Mouse (Mus musculus) left cerebral cortex, postnatal 4 days (tissue): ENCODE data around the gene Cwf19l1. TPM values are rescaled to one million over a fixed set of nuclear protein-coding genes. Genes with fewer than 3 reads are reported as not detected.
A peak's percentile ranks its signal among the peaks of the same experiment; 100 is the strongest.
"Not testable (repeated sequence)": the region's sequence is repeated elsewhere in the genome, so short reads cannot be mapped to it uniquely, and the experiment has no call there.

Experiments used
- DNase-seq: peaks from one replicate; pipeline ENCODE4 v3.0.0-alpha.2; 2022
- intact Hi-C: fragments of 180-260 bp; cut with DNase I; formaldehyde crosslinking; loops from one replicate; pipeline ENCODE4 v1.15.1; 2025
- total RNA-seq, 2 experiments: library from RNA; stranded (reverse); gene quantifications; 2 replicates each; pipeline ENCODE4 v1.2.3; 2021

Cwf19l1 gene
- total RNA-seq, 2 experiments from 2014 or later = 21.7 to 24.4 TPM

DNA sequence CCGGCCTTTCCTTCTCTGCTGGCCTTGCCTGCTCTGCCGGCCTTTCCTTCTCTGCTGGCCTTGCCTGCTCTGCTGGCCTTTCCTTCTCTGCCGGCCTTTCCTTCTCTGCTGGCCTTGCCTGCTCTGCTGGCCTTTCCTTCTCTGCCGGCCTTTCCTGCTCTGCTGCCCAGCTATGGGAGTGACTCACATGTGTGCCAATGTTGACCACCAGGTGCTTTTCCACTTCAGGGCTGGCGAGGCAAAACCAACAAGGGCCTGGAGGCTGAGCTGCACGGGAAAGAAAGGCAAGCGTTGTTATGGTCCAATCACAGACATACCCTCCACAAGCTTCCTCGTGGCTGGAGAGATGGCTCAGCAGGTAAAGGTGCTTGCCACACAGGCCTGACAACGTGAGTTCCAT lies 15.0 kb downstream of the Cwf19l1 start:
- intact Hi-C loops, DNase-seq: not testable (repeated sequence)

DNA sequence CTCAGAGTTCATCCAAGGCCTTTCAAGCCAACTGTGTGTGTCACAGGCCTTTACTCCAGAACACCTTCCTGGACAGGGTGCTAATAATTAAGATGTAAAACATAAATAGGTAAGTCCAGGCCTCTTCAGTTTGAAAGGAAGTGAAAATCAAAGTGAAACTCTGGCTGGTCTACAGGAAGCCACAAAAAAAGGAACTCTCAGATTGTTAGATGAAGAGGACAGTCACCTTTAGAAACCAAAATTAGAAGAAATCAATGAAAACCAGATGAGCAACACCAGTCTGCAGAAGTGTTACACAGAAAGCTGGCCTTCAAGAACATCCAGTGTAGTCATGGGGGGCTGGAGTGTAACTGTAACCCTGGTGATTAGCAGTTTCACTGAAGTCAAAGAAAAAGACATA lies 17.9 kb downstream of the Cwf19l1 start:
- intact Hi-C loops = no loop called here
- no peak for DNase-seq

DNA sequence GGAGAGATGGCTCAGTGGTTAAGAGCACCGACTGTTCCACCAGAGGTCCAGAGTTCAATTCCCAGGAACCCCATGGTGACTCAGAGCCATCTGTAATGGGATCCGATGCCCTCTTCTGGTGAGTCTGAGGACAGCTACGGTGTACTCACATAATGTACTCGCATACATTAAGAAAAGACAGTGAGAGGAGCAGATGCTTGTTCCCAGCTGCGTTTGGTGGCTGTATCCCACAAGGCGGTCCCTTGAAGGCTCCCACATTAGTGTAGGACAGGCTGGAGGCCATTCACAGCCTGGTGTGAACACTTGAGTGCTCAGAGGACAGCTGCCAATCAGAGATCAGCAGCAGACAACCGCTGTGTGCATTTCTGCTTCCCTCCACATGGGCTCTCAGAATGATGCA lies 24.0 kb downstream of the Cwf19l1 start:
- intact Hi-C loops = no loop called here
- DNase-seq = peak; percentile 2

DNA sequence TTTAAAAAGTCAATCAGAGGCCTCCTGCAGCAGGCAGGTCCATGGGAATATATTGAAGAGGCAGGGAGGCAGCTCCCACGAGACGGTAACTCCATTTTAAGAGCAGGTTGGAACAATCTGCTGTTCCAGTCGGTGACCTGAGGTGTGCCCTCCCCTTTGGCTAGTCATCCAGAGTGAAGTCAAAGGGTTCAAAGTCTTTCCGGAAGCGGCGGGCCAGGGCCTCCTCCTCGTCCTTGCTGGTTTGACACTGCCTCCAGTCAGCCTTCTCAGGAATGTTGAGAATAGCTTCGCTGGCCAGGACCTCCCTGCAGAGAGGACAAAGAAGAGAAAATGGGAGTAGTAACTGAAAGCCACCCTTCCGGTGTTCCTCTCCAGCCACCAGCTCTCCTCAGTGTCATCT lies 25.3 kb downstream of the Cwf19l1 start:
- no peak for DNase-seq
- intact Hi-C loops = no loop called here

DNA sequence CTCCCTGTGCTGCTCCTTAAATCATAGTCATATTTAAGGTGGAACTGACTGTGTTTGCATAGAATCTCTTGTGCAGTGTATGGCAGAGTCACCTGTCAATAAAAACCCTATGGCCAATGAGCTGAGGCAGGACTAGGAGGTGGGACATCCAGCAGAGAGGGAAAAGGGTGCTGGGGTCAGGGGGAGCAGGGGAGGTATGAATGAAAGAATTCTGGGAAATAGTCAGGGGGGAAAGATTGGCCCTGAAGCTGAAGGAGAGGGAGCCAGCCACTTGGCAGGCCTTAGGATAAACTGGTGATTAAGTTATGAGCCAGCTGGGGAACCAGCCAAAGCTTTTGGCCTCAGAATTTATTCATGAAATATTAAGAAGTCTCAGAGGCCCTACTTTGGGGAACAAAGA lies 26.7 kb downstream of the Cwf19l1 start:
- intact Hi-C loops = no loop called here
- DNase-seq = peak; percentile 14

DNA sequence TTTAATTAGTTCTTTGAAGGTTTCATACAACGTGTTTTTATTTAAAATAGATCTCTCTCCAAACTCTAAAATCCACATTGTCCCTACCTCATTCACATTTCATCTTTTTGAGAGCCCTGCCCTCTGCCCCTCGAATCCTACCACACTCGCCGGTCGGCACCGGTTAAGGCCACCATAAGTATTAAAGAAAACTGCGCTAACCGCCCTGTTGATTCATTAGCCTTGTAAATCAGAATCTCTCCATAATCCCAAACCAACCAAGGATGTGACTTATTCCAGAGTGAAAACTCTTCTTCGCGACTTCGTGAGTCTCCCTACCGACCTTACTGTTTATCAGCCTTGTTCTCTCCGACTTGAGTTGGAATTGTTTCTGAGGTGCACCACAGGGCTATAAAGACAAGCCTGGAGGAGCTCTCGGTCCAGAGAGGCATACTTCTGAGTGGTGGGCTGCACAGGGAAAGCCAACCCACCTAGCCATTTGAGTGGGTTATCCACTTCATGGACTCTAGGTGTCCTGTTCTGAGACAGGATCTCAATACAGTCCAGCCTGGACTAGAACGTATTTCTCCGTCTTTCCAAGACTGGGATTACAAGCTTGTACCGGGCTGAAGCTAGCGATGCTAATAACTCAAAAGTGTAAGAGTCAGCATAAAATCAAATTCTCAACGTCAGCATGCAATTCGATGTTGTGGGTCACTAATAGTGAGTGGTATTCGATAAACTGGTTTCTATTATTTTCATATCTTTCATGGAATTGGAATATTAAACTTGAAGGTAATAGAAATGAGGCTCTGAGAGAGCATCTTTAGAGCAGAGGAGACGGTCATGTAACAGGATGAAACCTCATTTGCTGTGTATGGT lies 27.8 kb downstream of the Cwf19l1 start:
- DNase-seq = no peak
- intact Hi-C loops = no loop called here

DNA sequence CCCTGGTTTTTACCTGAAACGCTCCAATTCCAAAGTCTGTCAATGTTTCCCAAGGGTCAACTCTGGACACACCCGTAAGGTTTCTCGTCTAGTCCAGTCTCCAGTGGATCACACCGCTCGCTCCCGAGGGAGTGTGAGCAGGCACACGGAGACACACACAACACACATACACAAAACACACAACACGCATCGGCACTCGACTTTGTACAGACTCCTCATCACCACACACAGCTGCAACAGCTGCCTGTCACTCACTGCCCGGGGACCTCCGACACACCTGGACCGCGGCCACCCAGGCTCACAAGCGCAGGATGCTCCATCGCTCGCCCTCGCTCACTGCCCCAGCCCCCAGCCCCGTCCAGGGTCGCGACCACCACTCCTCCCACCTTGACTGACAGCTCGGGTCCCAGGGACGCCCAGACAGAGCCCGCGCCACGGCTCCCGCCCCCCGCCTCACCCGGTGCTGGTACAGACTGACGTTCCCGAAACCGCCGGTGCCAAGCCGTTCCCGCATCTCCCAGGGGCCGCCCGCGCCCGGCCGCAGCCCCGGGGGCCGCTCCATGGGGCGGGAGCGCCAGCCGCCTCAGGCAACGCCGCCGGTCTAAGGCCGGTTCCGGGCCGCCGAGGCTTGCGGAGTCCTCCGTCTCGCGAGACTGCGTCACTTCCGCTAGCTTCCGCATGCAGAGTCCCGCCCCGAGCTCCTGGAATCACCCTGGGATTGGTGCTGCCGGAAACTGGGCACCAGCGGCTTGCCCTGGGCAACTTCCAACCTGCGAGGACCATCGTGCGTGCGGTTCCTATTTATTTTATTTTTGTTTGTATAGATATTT lies 28.6 kb downstream of the Cwf19l1 start, which contains the start of gene Chuk:
Gene Chuk (minus strand): TSS at position 650 of the 830 bp plus-strand sequence.
- intact Hi-C loops = no loop called here
- peak; percentile 96 for DNase-seq

DNA sequence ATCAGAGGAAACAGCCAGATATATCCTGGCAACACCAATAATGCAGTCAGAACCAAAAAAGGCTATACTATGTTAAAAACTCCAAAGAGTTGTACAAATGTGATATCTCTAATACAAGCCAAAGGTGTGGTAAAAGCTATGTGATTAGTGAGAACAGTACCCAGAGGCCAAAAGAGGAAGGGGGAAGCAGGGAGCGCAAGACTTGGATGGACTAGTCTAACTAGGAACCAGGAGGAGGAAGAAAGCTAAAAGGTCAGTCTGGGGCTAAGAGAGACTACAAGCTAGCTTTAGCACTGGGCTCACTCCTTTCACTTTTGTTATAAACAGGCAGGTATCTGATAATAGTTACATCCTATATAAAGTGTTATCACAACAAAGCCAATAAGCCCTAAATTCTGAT lies 31.3 kb downstream of the Cwf19l1 start:
- intact Hi-C loops = no loop called here
- no peak for DNase-seq

DNA sequence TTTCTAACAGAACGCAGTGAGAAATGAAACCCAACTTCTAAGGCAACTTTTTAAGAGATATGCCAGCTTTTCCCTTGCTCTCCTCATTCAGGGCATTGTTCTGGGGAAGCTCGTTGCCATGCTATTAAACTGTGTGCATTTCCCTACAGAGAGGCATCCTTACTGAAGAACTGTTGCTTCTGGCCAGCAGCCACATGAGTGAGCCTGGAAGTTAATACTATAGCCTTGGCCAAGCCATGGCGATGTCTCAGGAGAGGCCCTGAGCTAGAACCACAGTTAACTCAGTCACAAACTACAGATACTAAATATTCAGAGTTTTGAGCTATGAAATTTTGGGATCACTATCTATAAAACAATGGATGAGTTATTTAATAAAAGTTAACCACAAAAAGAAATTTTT lies 32.7 kb downstream of the Cwf19l1 start:
- DNase-seq = no peak
- intact Hi-C loops = no loop called here

DNA sequence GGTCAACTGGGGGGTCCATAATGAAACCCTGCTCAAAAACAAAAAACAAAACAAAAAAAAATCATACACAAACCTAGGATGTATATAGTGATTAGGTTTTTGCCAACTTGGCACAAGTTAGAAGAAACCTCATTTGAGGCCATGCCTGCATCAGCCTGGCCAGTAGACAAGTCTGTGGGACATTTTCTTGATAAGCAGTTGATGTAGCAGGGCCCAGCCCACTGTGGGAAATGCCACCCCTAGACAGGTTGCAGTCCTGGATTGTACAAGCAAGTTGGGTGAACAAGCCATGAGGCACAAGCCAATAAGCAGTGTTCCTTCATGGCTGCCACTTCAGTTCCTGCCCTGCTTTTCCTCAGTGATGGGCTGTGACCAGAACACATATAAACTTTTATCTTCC lies 34.8 kb downstream of the Cwf19l1 start:
- intact Hi-C loops = no loop called here
- DNase-seq = no peak

DNA sequence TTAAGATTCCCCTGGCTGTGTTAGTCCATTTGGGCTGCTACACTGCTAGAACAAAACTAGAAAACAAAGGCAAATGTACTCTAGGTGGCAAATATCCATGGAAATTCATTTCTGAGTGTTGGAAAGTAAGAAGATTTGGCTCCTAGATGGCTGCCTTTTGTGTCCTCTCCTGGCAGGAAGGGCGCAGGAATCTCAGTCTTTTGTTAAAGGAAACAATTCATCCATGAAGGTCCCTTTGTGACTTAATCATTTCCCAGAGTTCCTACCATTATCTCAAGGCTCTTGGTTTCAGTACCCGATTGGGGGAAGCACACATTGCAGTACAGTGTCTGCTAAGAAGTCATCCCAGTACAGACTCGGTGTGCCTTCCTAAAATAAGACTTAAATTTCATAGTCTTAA lies 49.4 kb downstream of the Cwf19l1 start:
- no peak for DNase-seq
- intact Hi-C loops = no loop called here

DNA sequence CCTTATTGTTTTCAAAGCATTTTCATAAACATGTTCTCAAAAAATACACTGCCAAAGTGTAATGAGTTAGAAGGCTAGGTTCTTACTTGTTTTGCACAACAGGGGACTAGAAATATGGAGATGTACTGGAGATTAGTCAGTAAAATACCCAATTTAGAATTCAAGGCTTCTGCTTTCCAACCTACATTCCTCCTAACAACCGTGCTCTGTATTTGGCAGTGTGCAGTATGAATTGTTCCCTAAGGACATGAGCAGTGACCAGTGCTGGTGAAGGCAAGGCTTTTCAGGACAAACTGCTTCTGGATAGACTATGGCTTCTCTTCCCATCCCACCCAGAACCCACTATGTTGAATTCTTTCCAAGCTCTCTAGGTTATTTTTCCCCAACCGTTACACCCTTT lies 54.8 kb downstream of the Cwf19l1 start:
- no peak for DNase-seq
- intact Hi-C loops = no loop called here

DNA sequence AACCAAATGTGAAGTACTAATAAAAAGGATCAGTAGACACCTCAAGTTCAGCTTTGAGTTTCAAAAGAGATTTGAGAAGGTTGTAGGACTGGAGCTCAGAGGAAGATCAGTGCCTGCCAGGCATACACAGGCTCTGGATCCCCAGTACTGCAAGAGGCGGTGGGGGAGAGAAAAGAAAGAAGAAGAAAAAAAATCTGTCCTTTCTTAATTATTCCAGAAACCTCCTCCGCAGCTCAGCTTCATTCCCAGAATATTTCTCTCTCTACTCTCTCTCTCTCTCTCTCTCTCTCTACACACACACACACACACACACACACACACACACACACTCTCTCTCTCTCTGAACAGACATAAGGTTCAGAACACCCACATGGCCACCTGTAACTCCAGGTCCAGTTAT lies 55.7 kb downstream of the Cwf19l1 start:
- no peak for DNase-seq
- intact Hi-C loops = no loop called here

DNA sequence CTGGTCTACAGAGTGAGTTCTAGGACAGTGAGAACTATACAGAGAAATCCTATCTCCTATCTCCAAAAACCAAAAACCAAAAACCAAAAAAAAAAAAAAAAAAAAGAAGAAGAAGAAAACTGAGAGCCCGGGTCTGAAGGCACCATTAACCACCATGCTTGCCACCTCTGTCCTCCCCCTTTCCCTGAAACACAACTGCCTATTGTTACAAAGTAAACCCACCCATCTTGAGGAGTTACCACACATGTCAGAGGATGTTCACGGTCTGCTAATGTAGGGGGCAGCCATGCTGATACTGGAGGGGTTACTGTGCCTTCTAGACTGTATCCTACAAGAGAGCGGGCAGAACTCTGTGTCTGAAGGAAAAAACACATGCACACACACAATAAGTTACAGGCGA lies 58.7 kb downstream of the Cwf19l1 start:
- no peak for DNase-seq
- intact Hi-C loops = no loop called here

DNA sequence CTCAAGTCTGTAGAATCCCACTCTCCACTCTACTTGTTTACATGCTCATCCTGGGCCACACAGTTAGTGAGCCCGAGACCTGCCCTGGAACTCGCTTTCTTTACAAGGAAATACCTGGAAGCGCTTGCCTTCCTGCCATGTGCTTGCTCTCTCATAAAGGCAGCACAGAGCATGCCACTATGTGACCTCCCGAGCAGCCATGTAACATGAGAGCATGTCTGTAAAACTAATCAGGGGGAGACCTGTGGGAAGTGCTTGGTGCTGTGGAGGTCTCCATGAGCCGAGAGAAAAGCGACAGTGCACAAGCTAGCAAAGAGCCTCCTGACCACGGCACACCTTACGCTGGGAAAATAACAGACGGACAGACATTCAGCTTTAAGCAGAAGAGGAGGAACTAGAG lies 59.2 kb downstream of the Cwf19l1 start:
- DNase-seq = no peak
- intact Hi-C loops = no loop called here

DNA sequence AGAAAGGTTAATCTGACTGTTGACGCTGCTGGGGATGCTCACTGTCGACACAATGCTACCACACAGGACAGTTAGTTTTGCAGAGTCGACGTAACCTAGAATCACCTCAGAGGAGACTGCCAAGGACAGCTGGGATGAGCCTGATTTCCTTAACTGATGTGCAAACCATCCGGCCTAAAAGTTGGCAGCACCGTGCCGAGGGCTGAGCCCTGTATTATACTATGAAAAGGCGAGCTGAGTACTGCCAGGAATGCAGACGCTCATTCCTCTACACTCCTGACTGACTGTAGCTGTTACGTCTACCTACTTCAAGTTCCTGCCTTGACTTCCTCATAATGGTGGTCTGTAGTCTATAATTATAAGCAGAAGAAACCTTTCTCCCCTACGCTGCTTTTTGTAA lies 60.7 kb downstream of the Cwf19l1 start:
- DNase-seq = no peak
- intact Hi-C loops = no loop called here

DNA sequence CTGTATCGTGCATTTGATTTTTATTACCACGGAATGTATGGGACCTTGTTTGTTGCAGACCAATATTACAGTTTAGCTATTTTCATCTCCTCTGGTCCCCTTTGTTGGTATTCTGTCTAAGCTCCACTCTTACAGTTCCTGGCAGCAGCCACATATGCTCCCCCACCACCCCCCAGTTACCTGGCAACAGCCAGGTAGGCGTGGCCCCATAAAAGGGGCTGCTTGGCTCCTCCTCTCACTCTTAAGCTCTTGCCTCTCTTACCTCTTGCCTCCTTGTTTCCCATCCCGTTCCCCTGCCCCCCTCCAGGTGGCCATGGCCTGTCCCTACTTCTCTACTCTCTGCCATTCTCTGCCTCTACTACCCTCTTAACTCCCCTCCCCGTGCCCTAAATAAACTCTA lies 64.5 kb downstream of the Cwf19l1 start:
- intact Hi-C loops = no loop called here
- DNase-seq = no peak

DNA sequence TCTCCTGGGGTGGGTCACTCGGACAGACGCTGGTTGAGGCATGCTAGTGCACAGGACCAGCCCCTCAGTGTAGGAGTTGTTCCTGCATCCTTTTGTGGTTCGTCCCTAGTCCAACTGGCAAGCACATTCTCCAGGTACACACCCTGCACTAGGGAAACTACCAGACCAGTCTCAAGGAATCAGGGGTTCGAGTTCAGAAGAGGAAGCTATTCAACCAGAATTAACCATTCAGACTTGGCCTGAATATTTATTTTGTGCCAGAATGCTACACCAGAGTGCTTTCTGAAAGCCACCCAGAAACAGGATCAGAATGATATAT lies 65.8 kb downstream of the Cwf19l1 start:
- intact Hi-C loops = no loop called here
- no peak for DNase-seq

DNA sequence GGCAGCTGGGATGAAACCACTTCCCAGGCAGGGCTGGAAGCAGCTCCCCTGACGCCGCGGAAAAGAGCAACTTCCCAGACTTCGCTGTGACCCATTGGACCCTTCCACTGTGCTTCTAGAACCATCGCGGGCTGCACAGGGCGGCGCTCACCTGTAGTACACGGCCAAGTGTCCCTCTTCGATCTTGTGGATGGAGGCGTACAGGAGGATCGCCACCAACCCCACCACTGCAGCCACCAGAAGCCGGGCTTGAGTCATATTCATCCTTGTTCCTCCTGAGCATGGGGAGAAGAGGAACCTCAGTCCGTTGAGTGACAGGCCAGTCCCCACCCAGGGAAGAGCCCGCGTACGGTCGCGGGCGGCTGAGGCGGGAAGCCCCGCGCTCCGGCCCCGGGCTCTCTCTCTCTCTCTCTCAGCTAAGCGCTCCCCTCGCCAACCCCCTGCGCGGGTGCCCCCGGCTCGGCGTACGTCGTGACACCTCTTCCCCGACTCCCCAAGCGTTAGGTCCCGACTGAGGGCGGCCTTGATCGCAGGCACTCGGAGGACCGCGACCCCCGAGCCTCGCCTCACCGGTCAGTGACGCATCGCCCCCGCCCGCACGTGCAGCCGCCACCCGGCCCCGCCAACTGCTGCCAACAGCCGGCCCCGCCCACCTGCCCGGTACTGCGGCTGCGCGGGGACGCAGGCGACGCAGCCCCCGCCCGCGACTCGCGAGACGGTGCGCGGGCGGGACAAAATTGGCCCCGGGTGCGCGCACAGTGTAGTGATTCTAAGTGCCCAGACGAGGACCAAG lies 66.4 kb downstream of the Cwf19l1 start, which contains the start of gene Erlin1:
Gene Erlin1 (minus strand): TSS at position 665 of the 793 bp plus-strand sequence.
- intact Hi-C loops = no loop called here

DNA sequence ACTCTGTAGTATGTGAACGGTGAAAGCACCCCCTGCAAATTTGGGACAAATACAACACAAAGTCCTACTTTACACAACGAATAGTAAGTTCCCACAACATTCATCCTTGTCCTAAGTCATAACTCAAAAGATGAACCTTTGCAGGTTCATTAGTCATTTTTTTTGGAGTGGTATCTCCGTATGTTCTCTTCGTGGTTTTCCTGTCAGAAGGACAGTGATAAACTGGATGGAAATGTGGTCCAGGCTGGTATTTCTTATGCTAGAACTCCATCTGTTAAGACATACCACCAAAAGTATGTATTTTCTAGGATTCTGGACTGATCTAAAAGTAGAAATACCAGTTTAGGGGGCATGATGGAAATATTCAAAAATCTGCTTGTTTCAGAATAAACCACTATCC lies 67.4 kb downstream of the Cwf19l1 start:
- DNase-seq = no peak
- intact Hi-C loops = no loop called here

More for the DNA sequence above, 66.4 kb downstream of the Cwf19l1 start, which contains the start of gene Erlin1:
- DNase-seq = peak; percentile 95
